Mouse (Mus musculus): ENCODE results near the gene Arid1b.

GRCm38 (mm10) chr17:5065270-5065669 is 71.1 kb downstream of the Arid1b start:
- TF ChIP-seq ZNF384 (IDR thresholded peaks at IDR 0.05; ENCODE audit: low read depth, low read length) (no peak), MAFK (IDR thresholded peaks at IDR 0.05; ENCODE audit: insufficient read depth, low read depth, low read length) (no peak), CHD2 (IDR thresholded peaks at IDR 0.05; ENCODE audit: low read depth, low read length) (no peak)

Data from ES-E14 (cell line).